Mouse (Mus musculus) CH12.LX (cell line): ENCODE measurements around the gene Ddx41.

Experiments used
- CHD1 ChIP-seq: IDR thresholded peaks from 2 replicates; pipeline ENCODE4 v1.6.1; 2012; ENCODE audit warnings: low read depth, low read length, improper control_type of control experiment, inconsistent platforms
- CHD2 ChIP-seq: IDR thresholded peaks from 2 replicates; pipeline ENCODE4 v1.6.1; 2011; ENCODE audit warnings: low read length, improper control_type of control experiment
- CTCF ChIP-seq, 2 experiments: IDR thresholded peaks in 1 of 2; conservative IDR thresholded peaks in 1 of 2; 2 replicates each; pipeline ENCODE4 v1.5.1; 2011 to 2012; ENCODE audit warnings: low read depth in 2 of 2, low read length in 2 of 2, improper control_type of control experiment in 1 of 2, inconsistent platforms in 1 of 2, mild to moderate bottlenecking in 1 of 2, moderate library complexity in 1 of 2
- ETS1 ChIP-seq: conservative IDR thresholded peaks from 2 replicates; pipeline ENCODE4 v1.6.1; 2012; ENCODE audit warnings: low read depth, mild to moderate bottlenecking, inconsistent platforms, low read length, improper control_type of control experiment, moderate library complexity
- HCFC1 ChIP-seq: IDR thresholded peaks from 2 replicates; pipeline ENCODE4 v1.6.1; 2012; ENCODE audit warnings: low read depth, mild to moderate bottlenecking, inconsistent platforms, low read length, improper control_type of control experiment
- JUN ChIP-seq: IDR thresholded peaks from 2 replicates; pipeline ENCODE4 v1.6.1; 2011; ENCODE audit warnings: low read depth, mild to moderate bottlenecking, low read length, improper control_type of control experiment, moderate library complexity; ENCODE audit not compliant: insufficient read depth
- POLR2A ChIP-seq: IDR thresholded peaks from 2 replicates; pipeline ENCODE4 v1.6.1; 2011; ENCODE audit warnings: low read depth, mild to moderate bottlenecking, improper control_type of control experiment, low read length
- SIN3A ChIP-seq: IDR thresholded peaks from 2 replicates; pipeline ENCODE4 v1.6.1; 2012; ENCODE audit warnings: low read length, improper control_type of control experiment, inconsistent platforms
- USF1 ChIP-seq: IDR thresholded peaks from 2 replicates; pipeline ENCODE4 v1.6.1; 2014; ENCODE audit warnings: low read depth, mild to moderate bottlenecking, inconsistent platforms, low read length, improper control_type of control experiment
- ZC3H11A ChIP-seq: IDR thresholded peaks from 2 replicates; pipeline ENCODE4 v1.6.1; 2012; ENCODE audit warnings: low read depth, mild to moderate bottlenecking, inconsistent platforms, low read length, improper control_type of control experiment
- ZNF384 ChIP-seq: IDR thresholded peaks from 2 replicates; pipeline ENCODE4 v1.6.1; 2012; ENCODE audit warnings: low read depth, low read length, improper control_type of control experiment, inconsistent platforms

DNA sequence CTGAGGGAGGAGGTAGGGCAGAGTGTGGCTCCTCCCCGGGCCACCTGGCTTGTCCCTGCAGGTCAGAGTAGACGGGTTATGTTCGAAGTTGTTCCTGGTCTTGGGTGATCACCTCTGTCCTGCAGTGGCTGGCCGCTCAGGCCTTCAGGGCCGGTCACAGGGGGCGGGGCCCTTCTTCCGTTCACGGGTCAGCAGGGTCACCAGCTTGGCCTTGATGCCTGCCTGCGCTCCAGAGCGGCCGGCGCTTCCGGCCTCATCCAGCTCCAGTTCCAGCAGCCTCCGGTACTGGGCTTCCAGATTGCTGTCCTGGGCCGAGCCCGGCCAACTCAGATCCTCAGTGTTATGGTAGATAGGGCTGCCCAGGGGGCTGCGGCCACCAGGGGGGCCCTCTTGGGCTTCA lies 13.2 kb downstream of the Ddx41 start:
- TF ChIP-seq CTCF (conservative IDR thresholded peaks at IDR 0.05 in 1 of 2, IDR thresholded peaks at IDR 0.05 in 1 of 2; ENCODE audit: low read depth in 2 of 2, low read length in 2 of 2) (no peak), USF1 (no peak), CHD1 (no peak), POLR2A (no peak), CHD2 (no peak), ZC3H11A (no peak), ZNF384 (no peak), ETS1 (no peak), JUN (no peak), SIN3A (no peak), HCFC1 (no peak)
